Mouse (Mus musculus): ENCODE data around the gene Cd59a.
"Not testable (repeated sequence)": the region's sequence is repeated elsewhere in the genome, so short reads cannot be mapped to it uniquely, and the experiment has no call there.

Cd59a gene

DNA sequence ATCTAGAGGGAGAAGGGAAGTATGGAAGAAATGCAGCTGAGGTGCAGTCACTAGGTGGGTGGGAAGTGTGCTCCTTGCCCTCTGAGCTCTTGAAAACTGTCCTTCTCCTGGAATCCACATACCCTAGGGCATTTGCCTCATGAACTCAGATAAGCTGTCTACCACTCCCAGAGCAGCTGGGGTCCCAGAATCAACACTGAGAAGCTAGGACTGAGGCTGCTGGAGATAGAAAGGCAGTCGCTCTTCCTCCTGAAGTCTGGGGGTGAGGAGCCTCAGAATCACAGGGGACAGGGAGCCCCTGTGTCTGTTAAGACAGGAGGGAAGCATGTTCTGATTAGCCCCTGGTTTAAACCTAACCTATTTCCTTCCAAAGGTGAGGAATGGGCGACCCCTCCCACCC lies 13.9 kb downstream of the Cd59a start:
- DNase-seq: no peak

DNA sequence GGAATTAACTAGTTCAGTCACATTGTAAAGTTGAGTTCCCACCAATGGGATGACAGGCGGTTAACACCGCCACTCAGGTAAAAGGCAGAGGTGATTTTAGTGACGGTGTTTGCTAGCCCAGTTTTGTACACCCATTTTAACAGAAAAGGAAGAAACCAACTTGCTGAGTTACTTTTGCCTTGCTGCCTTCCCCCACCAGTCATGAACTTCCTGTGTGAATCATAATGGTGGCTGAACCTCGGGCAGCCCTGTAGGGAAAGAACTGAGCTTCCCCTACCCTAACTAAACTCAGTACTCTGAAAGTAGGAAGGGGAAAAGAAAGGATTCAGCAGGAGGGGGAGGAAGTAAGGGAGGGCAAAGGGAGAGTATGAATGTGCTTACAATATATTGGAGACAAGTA lies 14.4 kb downstream of the Cd59a start:
- DNase-seq: no peak

DNA sequence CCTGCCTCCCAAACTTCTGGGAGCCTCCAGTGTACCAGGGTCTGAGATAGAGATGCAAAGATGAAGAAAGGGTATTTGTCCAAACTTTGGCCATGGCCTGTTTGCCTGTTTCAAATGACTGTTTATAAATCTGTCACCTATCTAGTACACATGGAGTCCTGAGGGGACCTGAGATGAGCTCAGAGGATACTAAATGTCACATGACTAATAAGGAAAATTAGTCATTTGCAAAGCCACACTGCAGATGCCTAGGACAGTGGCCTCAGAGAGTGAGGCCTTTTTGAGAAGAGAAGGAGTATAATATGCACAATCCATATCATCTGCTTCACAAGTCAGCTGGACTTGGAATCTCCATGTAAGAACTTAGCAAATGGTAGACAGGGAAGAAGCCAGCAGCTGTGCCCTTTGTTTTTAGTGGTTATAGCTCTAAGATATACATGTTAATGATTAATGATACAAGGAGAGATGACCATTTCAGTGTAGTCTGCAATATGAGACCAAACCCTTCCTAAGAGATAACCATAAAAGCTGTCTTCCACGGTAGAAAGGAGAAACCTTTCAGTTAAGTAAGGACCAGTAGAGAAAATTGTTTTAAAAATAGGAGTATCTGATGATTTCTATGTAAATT lies 15.7 kb downstream of the Cd59a start:
- DNase-seq: not testable (repeated sequence)

DNA sequence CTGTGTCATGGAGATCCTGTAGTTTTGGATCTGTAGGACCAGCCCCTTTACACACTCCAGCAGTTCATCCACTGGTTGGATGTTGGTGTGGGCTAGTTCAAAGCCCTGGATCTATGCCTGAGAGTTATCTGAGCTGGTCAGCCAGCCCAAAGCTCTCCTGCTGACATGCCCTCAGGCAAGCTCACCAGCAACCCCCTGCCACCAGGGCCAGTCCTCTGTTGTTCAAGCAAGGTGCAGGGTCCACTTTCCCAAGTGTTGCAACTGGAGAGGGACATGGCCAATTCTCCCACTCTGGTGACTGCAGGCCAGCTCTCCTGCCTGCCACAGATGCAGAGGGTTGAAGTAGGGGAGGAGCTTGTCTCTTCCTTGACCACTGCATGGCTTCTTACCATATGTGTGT lies 18.0 kb downstream of the Cd59a start:
- not testable (repeated sequence) for DNase-seq

DNA sequence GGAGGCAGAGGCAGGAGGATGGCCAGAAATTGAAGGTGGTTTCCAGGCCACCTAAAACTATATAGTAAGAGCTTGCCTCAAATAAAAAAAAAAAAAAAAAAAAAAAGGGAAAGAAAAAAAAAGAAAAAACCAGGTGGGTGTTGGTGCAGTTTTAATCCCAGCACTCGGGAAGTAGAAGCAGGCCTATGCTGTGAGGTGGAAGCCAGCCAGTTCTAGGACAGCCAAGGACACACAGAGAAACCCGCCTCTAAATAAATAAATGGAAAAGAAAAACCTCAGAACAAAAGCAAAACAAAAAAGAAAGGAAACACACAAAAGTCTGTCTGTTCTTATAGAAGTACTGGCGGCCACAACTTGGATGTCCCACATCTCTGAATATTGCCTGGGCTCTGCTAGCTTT lies 19.3 kb downstream of the Cd59a start:
- DNase-seq: no peak

DNA sequence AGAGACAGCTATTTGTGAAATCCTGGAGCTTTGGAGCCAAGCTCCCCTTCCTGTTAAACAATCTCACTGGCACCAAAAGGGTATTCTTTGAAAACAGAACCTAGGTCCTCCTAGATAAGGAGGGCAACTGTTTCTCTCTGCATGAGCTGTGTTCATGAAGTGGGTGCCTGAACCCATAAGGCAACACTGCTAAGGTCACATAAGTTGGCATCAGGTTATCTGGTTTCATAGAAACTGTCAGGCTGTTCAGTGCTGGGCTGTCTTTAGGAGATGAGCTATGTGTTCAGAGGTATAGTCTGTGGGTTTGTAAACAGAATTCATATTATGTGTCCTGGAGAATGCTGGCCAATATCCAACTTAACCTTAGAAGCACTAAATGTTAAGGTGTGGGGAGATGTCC lies 21.6 kb downstream of the Cd59a start:
- not testable (repeated sequence) for DNase-seq

DNA sequence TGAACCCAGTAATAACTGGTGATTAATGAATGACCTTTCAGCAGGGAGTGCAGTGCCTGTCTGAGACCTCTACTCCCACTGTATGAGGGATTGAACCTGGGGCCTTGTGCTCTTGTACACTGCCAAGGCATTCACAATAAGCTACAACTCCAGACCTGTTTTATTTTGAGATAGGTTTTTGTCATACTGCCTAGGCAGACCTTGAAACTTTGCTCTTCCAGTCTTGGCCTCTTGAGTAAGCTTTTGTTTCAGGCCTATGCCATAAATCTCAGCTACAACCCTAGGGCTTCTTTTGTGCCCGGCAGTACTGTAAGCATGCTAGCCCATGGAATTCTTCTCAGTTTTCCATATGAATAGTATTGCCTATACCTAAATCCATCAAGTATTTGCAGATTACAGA lies 23.5 kb downstream of the Cd59a start:
- DNase-seq: no peak

DNA sequence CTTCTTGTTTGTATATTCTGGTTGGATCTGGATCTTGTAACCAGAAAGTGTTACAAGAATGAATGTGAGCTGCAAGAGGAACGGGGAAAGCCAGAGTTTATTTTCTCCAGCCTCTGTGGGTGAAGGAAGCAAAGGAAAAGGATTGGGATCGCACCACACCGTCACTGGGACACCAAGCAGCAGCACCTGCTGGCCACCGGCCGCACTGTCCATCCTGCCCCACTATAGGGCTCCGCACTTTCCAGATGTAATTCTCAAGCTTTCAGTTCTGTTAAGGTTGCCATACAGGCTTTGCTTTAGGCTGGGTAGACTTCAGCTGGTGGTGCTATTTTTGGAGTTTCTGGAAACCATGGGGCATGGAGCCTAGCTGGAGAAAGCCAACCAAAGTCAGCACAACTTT lies 24.7 kb downstream of the Cd59a start:
- no peak for DNase-seq

DNA sequence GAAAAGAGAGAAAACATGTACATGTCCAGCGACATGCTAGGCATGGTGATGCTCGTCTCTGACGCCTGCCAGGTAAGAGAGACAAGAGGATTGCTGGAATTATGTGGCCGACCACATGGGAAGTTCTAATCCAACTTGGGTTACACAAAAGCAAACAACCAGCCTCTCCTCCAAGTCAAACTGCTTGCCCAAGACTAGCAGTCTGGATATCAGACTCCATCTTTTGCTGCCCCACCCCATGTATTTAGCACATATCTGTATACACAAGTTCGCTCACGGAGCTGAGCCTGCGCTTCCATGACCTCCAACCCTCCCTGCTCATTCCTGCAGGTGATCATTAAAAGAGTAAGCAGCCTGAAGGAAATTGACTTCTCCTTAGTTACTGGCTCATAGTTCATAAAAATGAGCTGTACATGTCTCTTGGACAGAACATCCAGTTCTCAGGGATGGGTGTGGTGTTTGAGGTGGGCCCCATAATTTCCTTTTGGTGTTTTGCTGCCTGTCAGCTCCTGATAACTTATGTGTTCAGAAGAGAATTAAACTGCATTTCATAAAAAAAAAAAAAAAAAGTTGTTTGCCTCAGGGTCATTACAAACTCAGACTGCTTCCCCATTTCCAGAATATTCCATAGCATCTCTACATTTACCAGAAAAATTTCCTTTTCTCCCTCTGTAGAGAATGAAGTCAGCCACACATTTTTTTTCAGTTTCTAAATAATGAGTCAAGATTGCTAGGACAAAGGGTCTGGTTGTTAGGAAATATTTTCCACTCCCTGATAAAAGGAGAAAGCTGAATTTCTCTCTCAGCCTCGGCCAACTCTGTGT lies 26.3 kb downstream of the Cd59a start:
- peak in 1 of 2 experiments; percentile 57 for DNase-seq

DNA sequence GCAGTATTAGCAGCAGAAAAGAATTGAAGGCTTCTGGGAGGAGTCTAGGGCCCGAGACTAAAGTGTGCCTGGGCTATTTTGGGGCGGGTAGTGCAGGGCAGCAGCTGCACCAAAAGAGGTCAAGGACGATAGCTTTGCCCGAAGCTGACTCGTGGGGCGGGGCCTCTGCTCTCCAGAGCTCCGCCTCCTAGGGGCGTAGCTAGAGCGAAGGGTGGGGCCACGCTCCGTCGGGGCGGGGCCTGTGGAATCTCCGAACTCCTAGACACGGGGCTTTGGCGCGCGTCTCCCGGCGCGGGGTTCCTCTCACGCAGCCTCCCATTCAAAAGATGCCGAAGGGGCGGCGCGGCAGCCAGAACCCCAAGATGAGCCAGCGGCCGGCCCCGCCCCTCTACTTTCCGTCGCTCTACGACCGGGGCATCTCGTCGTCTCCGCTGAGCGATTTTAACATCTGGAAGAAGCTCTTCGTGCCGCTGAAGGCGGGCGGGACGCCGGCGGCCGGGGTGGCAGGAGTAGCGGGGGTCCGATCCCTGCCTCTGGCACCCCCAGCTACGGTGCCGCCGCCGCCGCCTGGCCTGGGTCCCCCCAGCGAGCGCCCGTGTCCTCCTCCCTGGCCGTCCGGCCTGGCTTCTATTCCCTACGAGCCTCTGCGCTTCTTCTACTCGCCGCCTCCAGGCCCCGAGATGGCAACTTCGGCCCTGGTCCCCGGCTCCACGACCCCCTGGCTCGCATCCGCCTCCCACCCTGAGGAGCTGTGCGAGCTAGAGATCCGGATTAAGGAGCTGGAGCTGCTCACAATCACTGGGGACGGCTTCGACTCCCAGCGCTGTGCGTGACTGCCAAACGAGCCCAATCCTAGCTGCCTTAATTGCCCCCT lies 27.1 kb downstream of the Cd59a start, which contains the start of gene A930018P22Rik:
TSS of gene A930018P22Rik (plus strand) at position 265 of the 874 bp plus-strand sequence.
- DNase-seq: peak; percentile 91 to 95

DNA sequence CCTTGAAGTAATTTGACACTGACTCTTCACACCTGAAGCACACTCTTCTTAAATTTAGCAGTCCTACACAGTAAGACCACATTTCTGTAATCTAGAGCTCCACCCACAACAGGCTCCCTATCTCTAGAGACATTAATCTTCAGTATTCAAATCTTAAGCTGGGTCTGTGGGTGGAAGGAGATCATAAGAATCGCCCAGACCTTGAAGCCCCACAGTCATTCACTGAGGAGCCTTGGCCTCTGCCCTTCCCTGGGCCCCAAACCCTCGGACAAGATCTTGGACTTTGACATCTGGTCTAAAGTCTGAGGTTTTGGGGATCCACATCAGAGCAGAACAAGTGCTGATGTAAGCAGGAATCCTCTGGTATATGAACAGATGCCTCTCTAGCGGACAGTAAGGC lies 27.9 kb downstream of the Cd59a start:
- peak in 1 of 2 experiments; percentile 19 for DNase-seq

DNA sequence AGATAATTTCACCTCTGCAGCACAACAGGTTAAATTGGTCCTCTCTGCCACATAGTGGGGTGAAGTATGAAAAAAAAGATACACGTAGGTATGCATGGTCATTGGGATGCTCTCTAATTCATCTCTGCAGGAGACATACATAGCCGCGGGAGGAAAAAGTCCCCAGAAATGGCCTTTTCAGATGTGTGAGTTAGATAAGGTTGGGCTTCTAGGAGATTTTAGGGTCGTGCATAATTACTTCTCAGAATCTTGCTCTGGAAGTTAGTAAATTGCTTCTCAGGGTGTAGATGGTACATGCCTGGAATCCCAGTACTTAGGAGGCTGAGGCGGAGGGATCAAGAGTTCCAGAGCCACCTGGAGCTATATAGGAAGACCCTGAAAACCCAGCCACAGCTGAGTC lies 28.5 kb downstream of the Cd59a start:
- DNase-seq: no peak

DNA sequence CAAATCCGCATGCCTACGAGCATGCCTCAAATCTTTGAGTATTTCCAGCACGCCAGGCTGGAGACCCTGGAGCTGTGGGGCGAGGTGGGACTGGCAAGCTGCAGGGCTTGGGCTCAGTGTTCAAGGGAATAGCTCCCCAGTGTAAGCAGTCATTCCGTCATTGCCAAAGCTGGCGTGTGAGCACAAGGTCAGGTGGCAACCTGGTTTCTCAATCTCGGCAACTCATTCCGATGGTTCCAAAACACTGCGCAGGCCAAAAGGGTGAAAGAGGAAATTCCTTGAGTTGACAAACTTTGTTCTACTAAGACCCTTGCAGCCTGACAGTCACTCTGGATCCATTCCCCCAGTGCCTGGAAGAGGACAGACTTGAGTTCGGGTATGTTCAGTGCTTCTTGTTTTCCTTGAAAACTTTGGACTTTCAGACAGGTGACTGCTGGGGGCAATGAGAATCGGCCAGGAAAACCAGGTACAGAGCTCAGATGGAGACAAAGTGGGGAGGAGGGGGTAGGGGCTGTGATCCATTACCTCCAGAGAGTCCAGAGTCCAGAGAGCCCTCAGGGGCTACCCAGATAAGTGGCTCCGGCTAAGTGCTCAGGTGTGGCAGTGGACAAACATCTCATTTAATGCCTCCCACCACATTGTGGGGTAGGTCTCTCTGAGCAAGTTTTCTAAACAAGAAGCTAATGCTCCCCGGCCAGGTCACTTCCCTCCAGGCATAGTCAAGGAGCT lies 33.4 kb downstream of the Cd59a start:
- DNase-seq: peak; percentile 43 to 49

DNA sequence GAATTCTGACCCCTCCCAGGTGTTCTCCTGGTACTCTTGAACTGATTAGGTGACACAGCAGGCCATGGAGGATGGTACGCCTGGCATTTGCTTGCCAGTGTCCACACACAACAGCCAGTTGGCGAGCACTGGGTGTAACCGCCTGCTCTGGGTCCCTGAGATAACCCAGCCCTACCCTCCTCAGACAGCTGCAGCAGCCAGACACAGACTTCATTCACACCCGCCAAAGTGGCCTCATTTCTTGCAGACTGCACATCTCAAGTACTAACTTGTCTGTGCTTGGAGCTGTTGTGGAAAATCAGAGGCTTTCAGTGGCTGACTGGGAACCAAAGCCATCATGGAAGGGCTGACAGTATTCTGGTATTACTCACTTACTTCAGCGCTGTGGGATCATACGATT lies 34.6 kb downstream of the Cd59a start:
- DNase-seq: no peak

DNA sequence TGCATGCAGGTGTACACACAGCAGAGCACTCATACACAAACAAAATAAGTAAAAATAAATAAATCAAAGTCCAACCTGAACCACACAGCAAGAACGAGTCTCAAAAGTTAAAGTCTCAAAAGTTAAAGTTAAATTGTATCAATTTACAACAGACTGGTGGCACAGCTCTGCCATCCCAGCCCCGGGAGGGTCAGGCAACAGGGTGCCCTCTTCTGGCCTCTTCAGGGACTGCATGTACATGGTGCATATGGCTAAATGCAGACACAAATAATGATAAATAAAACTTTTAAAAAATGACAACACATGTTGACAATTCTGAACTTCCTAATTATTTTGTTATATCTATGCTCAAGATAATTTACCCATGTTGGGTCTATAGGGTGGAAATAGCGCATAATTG lies 35.4 kb downstream of the Cd59a start:
- DNase-seq: peak in 1 of 2 experiments; percentile 73

DNA sequence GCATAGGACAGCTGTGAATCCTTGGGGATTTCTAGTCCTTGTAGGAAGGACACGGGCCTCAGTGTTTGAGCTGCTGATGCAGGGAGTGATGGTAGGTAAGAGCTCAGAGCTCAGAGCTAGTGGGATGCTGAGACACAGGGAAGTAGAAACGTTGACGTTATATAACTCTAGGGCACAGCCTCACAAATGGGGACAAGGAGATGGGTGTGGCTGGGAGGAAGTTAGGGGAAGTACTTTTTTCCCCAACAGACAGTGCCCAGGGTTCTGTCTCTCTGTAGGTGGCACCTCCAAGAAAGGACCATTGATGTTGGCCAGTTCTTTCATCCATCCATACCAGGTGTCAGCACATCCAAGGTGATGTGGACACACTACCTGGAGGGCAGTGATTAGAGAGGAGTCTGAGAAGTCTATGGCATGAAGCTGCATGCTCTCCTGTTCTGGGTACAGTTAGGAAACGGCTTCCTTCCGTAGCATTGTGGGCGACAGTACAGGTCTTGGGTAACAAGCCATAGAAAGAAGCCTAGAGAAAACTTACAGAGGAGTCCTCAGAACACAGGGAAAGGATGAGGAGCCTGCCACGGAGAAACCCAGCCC lies 36.8 kb downstream of the Cd59a start:
- DNase-seq: no peak

DNA sequence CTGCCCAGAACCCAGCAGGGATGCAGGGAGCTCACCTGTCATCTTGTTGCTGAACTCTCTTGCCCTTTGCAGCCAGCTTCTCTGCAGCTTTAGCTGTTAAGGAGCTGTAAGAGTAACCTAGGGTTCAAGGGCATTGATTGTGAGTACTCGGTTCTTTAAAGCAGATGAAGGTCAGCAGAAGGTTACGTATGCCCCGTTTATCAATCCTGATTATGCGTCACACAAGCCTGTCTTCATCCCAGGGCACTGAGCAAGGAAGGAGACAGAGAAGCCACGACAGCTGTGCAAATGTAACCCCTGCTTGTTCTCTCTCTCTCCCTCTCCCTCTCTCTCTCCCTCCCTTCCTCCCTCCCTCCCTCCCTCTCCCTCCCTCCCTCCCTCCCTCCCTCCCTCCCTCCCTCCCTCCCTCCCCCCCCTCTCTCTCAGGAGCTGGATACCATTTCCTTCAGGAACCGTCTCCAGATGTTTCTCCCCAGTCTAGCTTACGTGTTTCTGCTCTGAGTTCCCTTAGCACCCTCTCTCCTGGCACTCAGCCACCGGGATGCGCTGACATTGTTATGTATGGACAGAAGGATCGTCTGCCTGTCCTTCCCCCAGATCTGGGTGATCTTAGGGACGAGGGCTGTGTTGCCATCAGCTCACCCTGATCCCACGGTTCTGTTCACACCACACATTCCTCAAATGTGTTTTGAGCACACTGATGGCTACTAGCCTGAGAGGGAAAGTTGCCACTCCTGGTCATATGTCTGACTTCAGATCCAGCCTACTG lies 37.6 kb downstream of the Cd59a start:
- DNase-seq: no peak

DNA sequence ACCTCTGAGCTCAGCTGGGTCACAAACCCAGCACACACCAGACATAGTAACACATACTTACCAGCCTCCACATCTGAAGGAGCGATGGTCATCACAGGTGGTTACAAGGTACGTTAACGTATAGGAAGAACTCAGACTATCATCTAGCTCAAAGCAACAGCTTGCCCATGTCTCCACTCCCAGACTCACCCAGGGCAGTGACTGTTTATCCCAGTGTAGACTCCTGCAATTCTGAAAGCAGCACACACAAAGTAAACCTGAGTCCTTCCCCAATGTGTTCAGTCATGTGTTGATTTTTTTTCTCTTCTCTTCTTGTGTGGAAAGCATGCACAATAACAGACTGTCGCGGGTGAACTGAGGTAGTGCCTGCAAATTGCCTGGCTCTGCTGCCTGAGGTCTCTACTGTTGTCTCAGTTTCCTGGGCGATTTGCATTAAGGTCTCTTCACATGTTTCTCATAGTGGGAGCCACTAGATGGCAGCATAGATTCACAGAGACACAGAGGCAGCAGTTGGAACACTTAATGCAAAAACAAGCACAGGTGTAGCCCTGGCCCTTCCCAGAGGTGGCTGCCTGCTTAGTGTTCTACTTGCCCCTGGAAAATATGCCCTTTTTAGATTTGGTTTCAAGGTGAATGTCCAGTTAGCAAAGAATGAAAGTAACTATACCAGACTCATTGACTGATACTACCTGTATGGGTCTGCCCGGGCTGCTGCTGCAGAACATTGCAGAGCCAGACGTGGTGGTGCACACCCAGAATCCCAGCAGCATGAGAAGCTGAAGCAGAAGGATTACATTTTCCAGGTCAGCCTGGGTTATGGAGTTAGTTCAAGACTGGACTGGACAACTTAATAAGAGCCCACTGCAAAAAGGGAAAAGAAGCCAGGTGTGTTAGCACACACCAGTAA lies 38.8 kb downstream of the Cd59a start:
- DNase-seq: peak; percentile 75 to 78

DNA sequence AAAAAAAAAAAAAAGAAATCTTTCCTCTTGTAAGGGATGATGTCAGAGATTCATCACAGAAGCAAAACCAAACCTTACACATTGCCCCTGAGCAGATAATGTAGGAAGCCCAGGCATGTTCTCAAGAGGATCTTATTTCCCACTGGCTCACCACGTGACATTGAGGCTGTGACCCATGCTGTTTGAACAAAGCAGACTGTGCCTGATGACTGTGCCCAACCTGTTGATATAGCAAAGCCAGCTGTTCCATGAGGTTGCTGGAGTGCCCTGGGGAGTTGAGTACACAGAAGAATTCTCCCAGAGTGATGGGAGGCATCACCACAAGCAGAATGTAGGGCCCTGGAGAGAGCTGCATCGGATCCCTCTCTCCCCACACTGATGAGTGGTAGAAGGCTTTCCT lies 40.3 kb downstream of the Cd59a start:
- DNase-seq: no peak

DNA sequence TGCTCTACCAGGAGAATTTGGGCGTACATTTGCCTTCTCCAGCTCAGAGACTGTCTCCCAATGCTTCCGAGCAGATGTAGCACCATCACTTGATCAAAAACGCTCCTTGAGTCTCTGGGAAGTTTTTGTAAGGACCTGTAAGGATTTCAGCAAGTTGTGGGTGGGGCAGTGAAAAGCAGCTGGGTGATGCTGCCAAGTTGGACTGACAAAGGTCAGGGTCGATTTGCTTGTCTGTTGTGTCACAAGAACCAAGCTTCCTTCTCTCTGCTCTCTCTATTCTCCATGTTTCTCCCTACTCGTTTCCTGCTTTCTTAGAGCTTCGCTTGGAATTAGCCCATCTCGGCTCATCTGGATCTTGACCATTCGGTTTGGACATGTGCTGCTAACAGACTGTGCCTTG lies 46.5 kb downstream of the Cd59a start:
- DNase-seq: no peak
